Mouse (Mus musculus) kidney, adult 11 months (tissue): ENCODE results near the gene Oaz2.
A peak's percentile ranks its signal among the peaks of the same experiment; 100 is the strongest.
"Not testable (repeated sequence)": the region's sequence is repeated elsewhere in the genome, so short reads cannot be mapped to it uniquely, and the experiment has no call there.

Experiments
- DNase-seq: peaks from one replicate; pipeline ENCODE4 v3.0.0; 2022

Gene Oaz2

DNA sequence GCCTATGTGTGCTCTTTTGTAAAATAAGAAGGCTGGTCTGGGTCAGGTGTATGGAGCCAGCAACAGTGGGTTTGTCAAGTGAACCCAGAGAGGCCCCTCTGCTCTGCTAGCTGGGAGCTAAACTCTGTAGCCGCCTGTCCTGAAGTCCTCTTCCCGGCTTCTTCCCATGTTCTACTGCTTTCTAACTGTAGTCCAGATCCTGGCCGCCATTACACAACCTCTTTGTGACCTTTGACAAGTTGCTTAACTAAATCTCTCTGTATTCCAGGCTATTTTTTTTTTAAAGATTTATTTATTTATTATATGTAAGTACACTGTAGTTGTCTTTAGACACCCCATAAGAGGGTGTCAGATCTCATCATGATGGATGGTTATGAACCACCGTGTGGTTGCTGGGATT, 14.1 kb upstream of the Oaz2 start:
- no peak for DNase-seq

DNA sequence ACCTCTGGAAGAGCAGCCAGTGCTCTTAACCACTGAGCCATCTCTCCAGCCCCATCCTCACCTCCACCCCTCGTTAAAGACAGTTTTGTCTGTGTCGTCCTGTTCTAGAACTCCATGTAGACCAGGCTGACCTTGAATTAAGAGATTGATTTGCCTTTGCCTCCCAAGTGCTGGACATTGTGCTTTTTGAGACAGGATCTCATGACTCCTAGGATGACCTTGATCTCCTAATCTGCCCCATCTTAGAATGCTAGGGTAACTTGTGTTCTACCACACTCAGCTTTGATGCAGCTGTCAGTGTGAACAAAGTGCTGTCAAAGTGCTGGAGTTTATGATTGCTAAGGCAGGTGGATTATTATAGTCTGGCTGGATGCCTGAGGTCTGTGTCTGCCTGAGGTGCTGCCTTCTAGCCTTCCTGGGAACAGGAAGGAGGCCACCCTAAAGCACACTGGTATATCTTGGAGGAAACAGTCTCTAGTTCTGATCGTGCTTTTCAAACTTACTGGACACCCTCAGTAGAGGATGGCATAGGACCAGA, 13.0 kb upstream of the Oaz2 start:
- DNase-seq, result no peak

DNA sequence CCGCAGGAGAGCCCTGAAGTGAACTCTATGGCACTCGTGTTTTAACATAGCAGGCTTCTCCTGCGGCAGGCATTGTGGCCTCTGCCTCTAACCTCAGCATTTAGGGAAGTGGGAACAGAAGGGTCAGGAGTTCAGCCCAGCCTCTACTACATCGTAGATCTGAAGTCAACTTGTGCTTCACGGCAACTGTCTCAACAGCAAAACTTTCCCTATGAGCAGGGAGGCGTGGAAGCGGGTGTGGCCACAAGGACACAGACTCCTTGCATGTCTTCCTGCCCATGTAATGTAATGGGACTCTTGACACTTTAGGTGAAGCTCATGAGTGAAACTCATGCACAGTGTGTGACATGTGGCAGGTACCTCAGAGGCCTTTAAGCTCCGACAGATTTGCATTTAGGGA, 12.3 kb upstream of the Oaz2 start:
- DNase-seq, result no peak

DNA sequence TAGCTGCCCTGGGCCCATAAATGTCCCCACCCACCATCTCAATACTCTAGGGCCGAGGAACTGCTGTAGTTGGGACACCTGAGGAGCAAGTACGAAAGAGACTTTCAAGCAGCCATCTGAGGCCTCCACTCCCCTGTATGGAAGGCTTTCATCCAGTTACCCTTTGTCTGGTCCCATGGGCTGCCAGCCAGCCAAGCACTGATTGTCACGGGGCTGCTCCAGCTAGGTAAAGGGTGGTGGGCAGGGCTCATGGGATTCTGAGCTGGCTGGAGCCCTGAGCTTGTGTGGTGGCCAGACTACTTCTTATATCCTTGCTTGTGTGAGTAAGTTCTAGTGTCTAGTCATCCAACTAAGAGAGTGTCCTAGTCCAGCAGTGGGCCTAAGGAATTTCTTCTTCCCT, 10.6 kb upstream of the Oaz2 start:
- DNase-seq, result no peak

DNA sequence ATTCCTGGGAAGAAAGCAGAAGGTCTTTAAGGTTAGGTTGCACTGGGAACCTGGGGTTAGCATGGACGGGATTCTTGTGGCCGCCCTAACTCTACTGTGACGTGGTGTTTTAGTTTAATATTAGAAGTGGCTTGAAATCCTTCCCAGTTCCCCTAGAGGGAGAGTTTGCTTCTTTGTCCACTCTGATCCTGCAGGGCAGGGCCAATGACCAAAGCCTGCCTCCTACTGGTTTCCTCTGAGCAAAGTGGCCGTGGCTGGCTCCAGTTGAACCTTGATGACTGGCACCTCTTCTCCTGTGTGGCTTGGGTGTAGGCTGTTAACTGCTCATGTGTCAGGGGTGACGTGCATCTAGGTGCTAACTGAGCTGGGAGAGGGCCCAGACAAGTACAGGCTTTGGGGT, 6.8 kb upstream of the Oaz2 start:
- DNase-seq, result peak; percentile 42

DNA sequence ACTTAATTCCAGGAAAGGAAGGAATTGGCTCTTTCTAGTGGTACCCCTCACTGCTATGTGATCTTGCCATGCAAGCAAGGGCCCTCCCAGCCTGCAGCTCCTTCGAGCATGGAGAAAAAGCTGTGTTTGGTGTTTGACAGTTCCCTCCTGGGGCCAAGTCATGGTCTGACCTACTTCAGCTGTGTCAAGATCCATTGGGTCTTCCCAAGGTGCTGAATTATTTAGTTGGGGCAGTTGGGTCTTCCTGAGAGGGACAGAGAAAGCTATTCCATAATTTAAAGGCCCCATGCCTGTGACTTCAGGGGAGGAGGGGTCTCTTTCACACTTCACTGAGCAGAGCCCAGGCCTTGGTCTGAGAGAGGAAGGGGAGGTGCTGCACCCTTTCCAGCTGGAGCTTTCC, 6.3 kb upstream of the Oaz2 start:
- DNase-seq, result no peak

DNA sequence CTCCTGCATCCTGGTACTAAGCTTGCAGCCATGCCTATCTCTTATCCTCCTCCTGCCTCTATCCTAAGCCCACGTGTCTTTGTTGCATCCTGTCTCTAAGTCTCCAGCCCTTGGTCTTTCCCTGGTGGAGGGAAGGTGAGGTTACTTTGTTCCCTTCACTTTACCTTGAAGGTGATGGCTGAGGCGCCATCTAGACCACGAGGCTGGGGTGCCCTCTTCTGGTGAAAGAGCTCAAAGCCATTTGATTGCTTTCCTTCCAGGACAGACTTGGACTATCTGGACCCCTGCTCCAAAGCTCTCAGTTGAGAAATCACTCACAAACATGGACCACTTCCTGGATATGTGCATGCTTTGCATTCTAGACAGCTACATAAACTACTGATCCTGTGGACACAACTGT, 3.6 kb upstream of the Oaz2 start:
- peak; percentile 53 for DNase-seq

DNA sequence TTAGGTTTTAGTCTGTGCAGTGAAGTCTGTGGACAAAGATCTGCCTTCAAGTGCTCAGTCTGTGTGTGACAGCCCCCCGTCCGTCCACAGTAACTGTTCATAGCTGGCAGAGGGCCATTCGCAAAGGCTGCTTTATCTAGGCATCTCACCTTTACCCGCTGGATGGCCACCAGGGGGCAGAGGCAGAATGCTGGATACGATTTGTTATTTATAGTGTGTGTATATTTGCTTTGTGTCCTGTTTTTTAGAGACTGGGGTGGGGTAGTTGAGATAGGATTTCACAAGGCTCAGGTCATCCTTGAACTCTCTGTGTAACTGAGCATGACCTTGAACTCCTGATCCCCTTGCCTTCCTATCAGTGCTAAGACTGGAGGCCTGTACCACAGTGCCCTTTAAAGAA, 1.8 kb upstream of the Oaz2 start:
- peak; percentile 61 for DNase-seq

DNA sequence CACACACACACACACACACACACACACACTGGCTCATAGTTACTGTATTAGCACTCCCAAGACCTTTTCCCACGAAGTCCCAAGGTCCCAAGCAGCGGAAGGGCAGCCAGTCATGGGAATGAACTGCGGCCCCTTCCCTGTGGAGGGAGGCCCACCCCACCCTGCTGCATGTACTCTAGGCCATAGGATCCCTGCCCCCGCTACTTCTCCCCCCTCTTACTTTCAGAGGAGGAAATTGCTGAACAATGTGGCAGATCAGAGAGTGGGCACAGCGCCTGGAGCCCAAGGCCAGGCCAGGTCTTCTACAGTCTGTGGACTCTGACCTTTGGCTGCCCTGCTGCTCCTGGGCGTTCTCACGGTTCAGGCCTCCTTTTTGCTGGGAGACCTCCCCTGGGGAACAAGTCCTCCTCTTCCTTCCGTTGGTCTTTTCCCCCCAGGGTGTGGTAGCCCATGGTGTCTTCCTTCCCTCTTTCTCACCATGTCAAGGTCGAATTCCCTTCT, 3.7 kb downstream of the Oaz2 start:
- DNase-seq, result peak; percentile 96

DNA sequence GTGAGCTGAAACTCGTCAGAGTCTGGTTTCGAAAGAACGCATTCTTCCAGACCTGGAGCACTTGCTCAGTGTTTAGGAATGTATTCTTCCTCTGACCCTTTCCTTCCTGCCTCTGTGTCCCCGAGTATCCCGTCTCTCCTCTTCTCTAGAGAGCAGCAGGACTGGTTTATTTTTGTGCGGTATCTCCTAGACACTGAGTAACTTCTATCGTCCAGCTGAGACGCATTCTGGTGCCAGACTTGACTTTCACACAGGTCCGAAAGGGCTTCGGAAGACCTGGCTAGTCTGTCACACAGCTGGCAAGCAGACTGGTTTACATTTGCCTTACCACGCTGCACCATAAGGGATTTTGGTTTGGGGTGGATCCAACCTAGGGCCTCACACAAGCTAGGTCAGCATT, 5.2 kb downstream of the Oaz2 start:
- DNase-seq, result peak; percentile 63

DNA sequence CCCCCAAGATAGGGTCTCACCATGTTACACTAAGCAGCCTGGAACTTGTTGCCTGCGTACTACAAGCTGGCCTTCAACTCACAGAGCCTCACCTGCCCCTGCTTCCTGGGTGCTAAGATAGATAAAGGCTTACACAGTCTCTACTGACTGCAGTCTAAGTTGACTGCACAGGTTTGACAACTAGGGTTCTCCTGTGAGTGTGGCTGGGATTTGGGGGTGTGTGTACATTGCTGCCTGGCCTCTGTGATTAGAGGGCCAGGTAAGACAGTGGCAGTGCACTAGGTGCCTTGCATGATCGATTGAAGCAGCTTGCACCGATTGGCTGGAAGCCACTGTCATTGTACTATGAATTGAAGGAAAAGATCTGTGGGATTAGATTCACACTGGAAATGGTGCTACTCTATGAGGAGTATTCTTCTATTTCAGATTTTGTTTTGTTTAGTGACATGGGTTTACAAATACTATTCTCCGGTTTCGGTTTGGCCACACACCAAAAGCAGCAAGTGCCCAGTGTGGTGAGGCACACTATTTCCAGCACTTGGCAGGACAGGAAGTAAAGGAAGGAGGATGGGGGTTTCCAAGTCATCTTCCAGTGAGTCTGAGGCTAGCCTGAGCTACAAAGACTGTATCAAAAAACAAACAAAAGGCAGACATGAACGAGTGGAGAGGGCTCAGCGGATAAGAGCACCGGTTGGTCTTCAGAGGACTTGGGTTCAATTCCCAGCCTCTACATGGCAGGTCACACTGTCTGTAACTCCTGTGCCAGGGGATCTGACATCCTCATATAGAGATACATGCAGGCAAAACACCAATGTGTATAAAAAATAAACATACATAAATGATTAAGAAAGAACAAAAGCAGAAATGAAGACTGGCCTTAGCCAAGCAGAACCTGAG, 7.9 kb downstream of the Oaz2 start:
- DNase-seq, result peak; percentile 25

DNA sequence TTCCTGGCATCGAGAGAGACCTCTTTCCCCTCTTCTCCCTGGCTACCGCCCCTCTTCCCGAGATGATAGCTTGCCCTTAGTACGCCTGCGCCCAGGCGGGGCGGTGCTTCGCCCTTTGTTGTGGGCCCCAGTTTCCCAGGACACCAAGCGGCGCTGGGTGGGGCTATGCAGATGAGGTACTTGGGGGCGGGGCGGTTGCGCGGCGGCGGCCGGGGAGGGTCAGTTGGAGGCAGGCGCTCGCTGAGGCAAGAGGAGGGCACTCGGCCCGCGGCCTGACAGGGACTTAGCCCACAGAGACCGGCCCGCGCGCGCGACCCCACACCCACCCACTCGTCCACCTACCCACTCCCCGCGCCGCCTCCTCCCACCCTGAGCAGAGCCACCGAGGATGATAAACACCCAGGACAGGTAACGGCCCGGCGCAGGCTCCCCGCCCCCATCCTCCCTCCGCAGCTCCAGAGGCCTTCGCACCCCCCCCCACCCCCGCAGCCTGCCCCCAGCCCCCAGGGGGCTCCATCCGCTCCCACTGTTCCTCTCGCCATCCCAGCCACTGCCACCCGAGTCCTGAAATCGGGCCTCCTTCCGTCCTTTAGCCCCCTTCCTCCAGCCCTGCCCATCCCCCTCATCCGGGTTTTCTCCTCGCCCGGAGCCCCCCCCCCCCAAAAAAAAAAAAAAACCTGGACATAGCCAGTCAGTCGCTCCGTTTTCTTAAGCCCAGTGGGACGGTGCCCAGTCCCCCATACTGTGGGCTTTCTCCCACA, 8.7 kb downstream of the Oaz2 start:
- peak; percentile 95 for DNase-seq

DNA sequence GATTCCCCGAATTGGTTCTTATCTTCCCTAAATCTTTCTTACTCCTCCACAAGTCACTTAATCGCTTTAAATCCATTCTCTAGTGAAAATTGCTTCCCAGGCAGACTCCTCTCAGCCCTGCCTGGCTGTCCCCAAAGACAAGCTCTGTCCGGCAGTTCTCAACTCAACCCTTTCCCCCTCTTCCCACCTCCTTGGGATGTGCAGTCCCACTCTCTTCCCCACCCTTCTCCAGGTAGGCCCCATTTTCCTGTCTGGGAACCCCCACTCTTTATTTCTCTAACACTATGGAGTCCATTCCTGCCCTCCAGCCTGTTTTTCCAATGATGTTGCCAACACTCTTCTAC, 9.3 kb downstream of the Oaz2 start:
- DNase-seq, result no peak

DNA sequence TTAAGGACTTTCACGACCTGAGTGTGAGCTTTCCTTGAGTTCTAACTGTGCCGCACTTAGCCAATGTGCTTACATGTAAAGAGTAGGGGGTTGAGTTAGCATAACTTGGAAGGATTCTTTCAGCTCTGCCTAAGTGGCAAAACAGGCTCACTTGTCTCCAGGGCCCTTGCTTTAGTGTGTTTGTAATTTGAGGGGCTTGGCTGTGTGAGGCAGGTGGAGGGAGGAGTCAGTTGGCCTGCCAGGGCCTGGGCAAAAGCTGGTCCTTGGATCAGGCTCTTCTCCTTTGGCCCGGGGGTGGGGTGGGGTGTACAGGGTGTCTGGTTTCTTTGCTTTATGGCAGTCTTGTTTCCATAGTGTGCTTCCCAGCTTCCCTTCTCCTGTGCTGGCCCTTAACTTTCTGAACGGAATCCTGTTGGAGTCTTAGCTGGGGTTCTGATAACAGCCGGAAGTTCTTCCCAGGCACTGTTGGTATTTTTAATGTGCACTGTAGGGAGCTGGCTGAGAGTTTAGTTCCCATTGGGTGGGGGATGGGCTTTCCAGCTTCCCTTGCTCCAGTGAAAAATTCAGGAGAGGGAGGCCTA, 11.5 kb downstream of the Oaz2 start:
- peak; percentile 52 for DNase-seq

DNA sequence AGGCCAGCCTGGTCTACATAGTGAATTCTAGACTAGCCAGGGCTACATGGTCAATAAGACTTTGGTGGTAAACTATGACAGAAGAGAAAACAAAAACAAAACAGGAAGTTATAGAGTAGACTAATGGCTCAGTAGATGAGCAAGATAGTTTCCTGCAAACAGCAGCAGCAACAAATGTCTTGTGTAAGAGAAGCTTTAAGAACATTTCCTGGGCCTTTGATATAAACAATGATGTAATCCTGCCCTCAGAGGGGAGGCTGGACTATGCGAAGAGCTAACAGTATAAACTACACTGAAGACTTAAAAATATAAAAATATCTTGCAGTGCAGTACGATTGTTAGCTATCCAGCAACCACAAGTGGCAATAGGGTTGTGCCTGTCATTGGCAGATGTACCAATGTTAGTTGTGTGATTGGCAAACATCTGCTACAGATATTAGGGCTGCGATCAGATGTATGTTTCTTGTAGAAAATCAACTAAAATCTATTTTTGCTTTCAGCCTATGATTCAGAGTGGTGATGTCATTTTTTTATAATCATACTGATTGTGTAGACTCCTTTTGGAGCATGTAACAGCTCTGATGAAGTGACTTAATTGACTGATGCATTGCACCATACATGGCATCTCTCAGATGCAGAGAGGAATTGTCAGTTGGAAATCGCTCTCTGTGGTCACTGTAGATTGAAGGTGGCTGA, 13.3 kb downstream of the Oaz2 start:
- no peak for DNase-seq

DNA sequence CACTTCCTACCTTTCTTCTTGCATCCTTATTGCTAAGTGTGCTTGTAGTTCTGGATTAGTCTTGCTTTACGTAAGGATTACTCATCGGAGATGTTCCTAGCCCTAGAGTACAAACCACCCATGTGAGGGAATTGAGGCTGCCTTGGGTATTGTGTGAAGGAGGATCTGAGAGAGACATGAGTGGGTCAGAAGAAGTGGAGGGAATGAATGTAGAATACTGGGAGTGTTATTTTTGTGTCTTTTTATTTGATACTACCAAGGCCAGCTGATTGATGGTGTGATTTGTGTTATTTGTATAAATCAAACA, 13.8 kb downstream of the Oaz2 start:
- no peak for DNase-seq

DNA sequence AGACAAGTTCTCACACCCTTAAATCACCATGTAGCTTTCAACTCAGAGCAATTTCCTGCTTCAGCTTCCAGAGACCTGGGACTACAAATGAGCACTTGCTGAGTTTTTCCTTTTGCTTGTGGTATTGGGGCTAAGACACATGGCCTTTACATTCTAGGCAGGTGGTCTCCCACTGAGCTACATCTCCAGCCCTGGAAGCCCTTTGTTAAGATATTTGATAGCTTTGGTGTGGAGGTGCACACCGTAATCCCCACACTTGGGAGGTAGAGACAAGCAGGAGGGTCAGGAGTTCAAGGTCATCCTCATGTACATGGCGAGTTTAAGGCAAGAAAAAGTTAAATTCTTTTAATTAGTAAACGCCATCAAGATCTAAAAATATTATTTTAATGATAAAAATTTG, 14.4 kb downstream of the Oaz2 start:
- DNase-seq, result no peak

DNA sequence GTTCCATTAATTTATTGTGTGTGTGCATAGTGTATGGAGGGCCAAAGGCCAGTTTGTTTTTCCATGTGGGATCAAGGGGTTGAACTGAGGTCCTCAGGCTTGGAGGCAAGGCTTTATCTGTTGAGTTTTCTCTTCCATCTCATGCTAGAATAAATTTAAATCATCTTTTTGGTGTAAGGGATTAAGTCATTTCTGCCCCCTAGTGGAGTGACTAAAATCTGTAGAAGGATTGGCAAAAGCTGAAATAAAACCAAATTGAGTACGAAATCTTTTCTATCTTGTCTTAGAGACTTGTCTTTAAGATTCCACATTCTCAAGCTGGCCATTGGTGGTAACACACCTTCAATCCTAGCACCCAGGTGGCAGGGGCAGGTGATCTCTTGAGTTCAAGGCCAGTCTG, 15.2 kb downstream of the Oaz2 start:
- no peak for DNase-seq

DNA sequence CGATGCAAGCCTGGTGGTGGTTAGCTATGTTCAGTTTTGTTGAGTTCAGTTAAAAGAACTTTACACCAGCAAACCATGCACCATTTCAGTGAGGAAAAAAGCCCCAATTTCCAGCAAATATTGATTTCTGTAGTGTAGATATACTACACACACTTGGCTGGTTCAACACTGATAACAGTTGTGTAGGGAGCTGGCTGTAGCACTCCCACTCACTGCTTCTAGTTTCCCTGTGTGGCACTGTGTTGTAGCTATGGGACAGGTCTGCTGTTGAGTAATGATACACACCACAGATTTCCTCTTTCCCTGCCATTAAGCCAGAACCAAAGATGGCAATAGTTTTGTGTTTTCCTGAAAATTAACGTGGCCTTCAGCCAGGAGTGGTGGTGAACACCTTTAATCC, 16.9 kb downstream of the Oaz2 start:
- DNase-seq, result no peak

DNA sequence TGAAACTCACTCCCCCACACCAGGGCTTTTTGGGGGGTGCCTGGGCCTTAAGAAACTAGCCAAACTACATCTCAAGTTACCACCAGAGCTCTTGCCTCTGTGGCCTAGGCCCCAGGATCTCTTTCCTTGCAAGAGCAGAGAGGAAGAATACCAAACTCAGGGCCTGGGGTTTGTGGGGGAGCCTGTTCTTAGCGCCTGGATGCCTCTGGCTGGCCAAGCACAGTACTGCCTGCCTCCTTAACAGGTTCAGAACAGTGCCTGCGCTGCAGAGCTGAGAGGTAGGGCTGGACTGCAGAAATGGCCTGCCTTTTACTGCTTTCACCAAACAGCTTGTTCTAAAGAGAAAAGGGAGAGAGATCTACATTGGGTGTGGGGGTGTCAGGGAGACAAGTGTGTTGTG, 22.1 kb downstream of the Oaz2 start:
- not testable (repeated sequence) for DNase-seq

DNA sequence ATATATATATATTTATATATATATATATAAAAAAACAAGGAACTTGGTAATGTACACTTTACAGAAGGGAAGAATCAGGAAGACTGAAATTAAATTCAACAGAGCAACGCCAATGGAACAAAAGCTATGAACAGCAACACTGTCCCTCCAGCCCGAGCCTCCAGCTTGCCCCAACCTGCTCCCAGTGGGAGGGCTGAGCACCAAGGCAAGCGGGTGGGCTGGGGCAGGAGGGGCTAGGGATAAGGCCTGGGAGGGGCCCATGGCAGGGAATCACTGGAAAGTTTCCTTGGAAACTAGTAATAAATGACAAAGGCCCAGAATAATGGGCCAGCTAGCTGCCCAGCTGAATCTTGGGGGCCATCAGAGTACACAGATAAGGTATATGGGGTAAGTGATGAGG, 24.7 kb downstream of the Oaz2 start:
- no peak for DNase-seq

DNA sequence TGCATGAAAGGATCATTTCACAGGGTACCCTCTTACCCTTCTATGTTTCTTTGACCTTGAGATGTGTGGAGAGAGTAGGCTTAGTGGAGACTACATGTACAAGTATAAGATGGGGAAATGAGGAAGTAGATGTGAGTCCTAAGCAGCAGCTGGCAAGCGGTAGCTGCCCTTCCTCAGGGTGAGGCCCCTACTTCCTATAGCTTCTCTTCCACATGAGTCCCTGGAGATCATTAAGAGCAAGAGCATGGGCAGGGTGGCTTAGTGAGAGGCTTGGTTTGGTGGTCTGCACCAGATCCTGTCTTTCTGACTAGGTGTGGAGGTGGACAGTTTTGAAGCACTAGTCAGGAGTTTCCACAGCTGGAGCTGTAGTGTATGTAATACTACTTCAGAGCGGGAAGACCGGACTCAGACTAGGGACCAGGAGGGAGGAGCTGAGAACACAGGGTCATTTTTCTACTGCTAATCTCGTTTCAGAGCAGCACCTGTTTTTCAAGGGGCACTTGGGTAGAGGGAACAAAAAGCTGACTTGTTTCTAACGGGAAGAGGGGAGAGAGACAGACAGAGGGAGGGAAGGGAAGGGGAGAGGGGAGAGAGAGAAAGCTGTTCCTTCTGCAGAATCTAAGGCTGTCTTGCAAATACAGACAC, 25.3 kb downstream of the Oaz2 start:
- DNase-seq, result no peak

DNA sequence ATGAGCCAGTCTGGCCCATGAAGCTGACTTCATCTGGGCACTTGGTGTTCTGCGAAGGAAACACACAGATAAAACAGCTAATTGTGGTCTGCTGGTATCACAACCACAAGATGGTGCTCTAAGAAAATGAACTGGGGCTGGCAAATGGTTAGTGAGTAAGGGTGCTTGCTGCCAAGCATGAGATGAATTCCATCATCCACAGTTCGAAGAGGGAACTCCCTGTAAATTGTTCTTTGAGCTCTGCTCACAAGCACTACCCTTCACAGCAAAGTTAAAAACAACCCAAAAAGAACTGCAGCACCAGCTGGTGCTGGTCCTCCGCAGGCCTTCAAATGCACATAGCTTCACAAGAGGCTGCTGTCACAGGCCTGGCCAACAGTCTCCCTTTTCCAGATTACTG, 27.8 kb downstream of the Oaz2 start:
- peak; percentile 31 for DNase-seq
